Mouse (Mus musculus) adrenal gland, postnatal 36 days (tissue): ENCODE results near the gene Cybc1. TPM values are rescaled to one million over a fixed set of nuclear protein-coding genes. Genes with fewer than 3 reads are reported as not detected.
A peak's percentile ranks its signal among the peaks of the same experiment; 100 is the strongest.

Source experiments
- DNase-seq, 2 experiments: peaks; one replicate each; pipeline ENCODE4 v3.0.0; 2021; ENCODE audit warnings: mixed read lengths in 1 of 2
- long read RNA-seq, 2 experiments: library from polyadenylated mRNA; stranded (forward); transcript quantifications; one replicate each; pipeline ENCODE4 v2.0.0; 2021; ENCODE audit warnings: borderline sequencing depth in 2 of 2
- total RNA-seq, 2 experiments: library from RNA; stranded (reverse); gene quantifications; 2 replicates each; pipeline ENCODE4 v1.2.3; 2021

Gene Cybc1
- total RNA-seq: 10 to 100 TPM; 20.6 to 21.0 TPM
- long read RNA-seq, experiment 1, transcript Cybc1-201 (7 exons, 2,417 nt): major isoform, 35 of 47 reads
- long read RNA-seq, experiment 1, partial matches to known transcripts: 1 of 47 reads
- long read RNA-seq, experiment 1, other reads (novel, unspliced or antisense): 8 of 47 reads
- long read RNA-seq, experiment 2, partial matches to known transcripts: 0 of 9 reads
- long read RNA-seq, experiment 2, other reads (novel, unspliced or antisense): 4 of 9 reads

- peak; percentile 82 to 87 for DNase-seq
These were observed at the start of gene Cybc1 for GRCm38 (mm10) chr11:121229018-121229439. Cybc1 (minus strand) TSS chr11:121229322.

GRCm38 (mm10) chr11:121278011-121278410 is 48.9 kb upstream of the Cybc1 start:
- no peak for DNase-seq

- DNase-seq: no peak
These were observed 48.4 kb upstream of the Cybc1 start for GRCm38 (mm10) chr11:121277516-121277915.

GRCm38 (mm10) chr11:121261074-121261473 is 32.0 kb upstream of the Cybc1 start:
- no peak for DNase-seq

- DNase-seq: peak; percentile 24 to 40
These were observed 31.2 kb upstream of the Cybc1 start for GRCm38 (mm10) chr11:121260211-121260906.

- peak; percentile 95 to 98 for DNase-seq
These were observed 30.3 kb upstream of the Cybc1 start, which contains the start of gene Foxk2 for GRCm38 (mm10) chr11:121259160-121260100. Foxk2 (plus strand) TSS chr11:121259990.

- no peak for DNase-seq
These were observed 21.1 kb upstream of the Cybc1 start for GRCm38 (mm10) chr11:121250196-121250595.

GRCm38 (mm10) chr11:121239669-121240068 is 10.5 kb upstream of the Cybc1 start:
- no peak for DNase-seq

- no peak for DNase-seq
These were observed 8.4 kb upstream of the Cybc1 start for GRCm38 (mm10) chr11:121237345-121238128.

GRCm38 (mm10) chr11:121236564-121237344 is 7.6 kb upstream of the Cybc1 start, which contains the start of gene Narf:
Narf (plus strand) TSS chr11:121237253.
- peak; percentile 99 for DNase-seq

- DNase-seq: peak; percentile 20 to 48
These were observed 6.5 kb upstream of the Cybc1 start for GRCm38 (mm10) chr11:121235475-121236238.

- DNase-seq: no peak
These were observed 3.6 kb upstream of the Cybc1 start for GRCm38 (mm10) chr11:121232706-121233105.

GRCm38 (mm10) chr11:121231628-121232291 is 2.6 kb upstream of the Cybc1 start:
- no peak for DNase-seq

- DNase-seq: no peak
These were observed 2.1 kb upstream of the Cybc1 start for GRCm38 (mm10) chr11:121231191-121231590.

GRCm38 (mm10) chr11:121228129-121229017 is 749 bp downstream of the Cybc1 start:
- DNase-seq: no peak

- DNase-seq: no peak
These were observed 7.7 kb downstream of the Cybc1 start for GRCm38 (mm10) chr11:121221321-121222010.

GRCm38 (mm10) chr11:121220771-121221170 is 8.4 kb downstream of the Cybc1 start:
- no peak for DNase-seq

GRCm38 (mm10) chr11:121219776-121220175 is 9.3 kb downstream of the Cybc1 start:
- DNase-seq: no peak
